Mouse (Mus musculus) adrenal gland, adult 2 months (tissue): ENCODE data around the gene Txndc5. TPM values are rescaled to one million over a fixed set of nuclear protein-coding genes. Genes with fewer than 3 reads are reported as not detected.

Experiments
- DNase-seq: peaks from one replicate; pipeline ENCODE4 v3.0.0; 2021
- polyA plus RNA-seq: library from polyadenylated mRNA; depleted of rRNA; stranded (reverse); fragments of >200 nt; gene quantifications from 2 replicates; pipeline ENCODE4 v1.2.3, GENCODE M21; 2012; rRNA removed
- total RNA-seq, 2 experiments: library from RNA; stranded (reverse); gene quantifications; 2 replicates each; pipeline ENCODE4 v1.2.3; 2021

The Txndc5 gene
- total and polyA plus RNA-seq, 3 experiments = 150 to 338 (median 169) TPM

- DNase-seq = no peak
Observed at GRCm38 (mm10) chr13:38451446-38451845, 77.2 kb downstream of the Txndc5 start.

Other genes with a start within 250 kb of the Txndc5 start
- 1 to 10 TPM; 7.0 to 8.2 TPM for gene Bmp6, start 183.7 kb downstream of the Txndc5 start, total RNA-seq
- gene Bmp6, start 183.7 kb downstream of the Txndc5 start, polyA plus RNA-seq = 13.0 and 14.0 TPM in 2 replicates
- 10 to 100 TPM; 18.3 to 25.2 TPM for gene Bloc1s5, start 106.3 kb upstream of the Txndc5 start, total RNA-seq
- 5.3 and 5.9 TPM in 2 replicates for gene Bloc1s5, start 106.3 kb upstream of the Txndc5 start, polyA plus RNA-seq
- gene Eef1e1, start 130.2 kb upstream of the Txndc5 start, total RNA-seq = 10 to 100 TPM; 32.0 to 39.7 TPM
- 1.5 and 1.7 TPM in 2 replicates for gene Eef1e1, start 130.2 kb upstream of the Txndc5 start, polyA plus RNA-seq